Mouse (Mus musculus) midbrain, embryonic 15.5 days (tissue): Measurements from ENCODE around the gene N4bp3. TPM values are rescaled to one million over a fixed set of nuclear protein-coding genes. Genes with fewer than 3 reads are reported as not detected.
A peak's percentile ranks its signal among the peaks of the same experiment; 100 is the strongest.

Experiments
- ATAC-seq: fragments of 200-750 bp; cut with Nextera tagmentation; replicated peaks from 2 replicates; pipeline ENCODE4 v1.8.0; 2017; ENCODE audit warnings: moderate TSS enrichment
- H3K27ac ChIP-seq: fragments of 300-500 bp; sonication (generic); 2 replicates; pipeline ENCODE4 v1.5.1; 2015; ENCODE audit warnings: mild to moderate bottlenecking, inconsistent platforms
- H3K27me3 ChIP-seq: fragments of 300-500 bp; sonication (generic); replicated peaks from 2 replicates; pipeline ENCODE4 v1.6.1; 2015; ENCODE audit warnings: inconsistent platforms
- H3K36me3 ChIP-seq: fragments of 300-500 bp; sonication (generic); replicated peaks from 2 replicates; pipeline ENCODE4 v1.6.1; 2015; ENCODE audit warnings: inconsistent platforms
- H3K4me1 ChIP-seq: fragments of 300-500 bp; sonication (generic); 2 replicates; pipeline ENCODE4 v1.6.1; 2015; ENCODE audit warnings: inconsistent platforms
- H3K4me2 ChIP-seq: fragments of 300-500 bp; sonication (generic); 2 replicates; pipeline ENCODE4 v1.6.1; 2015; ENCODE audit warnings: inconsistent platforms, mild to moderate bottlenecking, moderate library complexity
- H3K4me3 ChIP-seq: fragments of 300-500 bp; sonication (generic); 2 replicates; pipeline ENCODE4 v1.5.1; 2015; ENCODE audit warnings: mild to moderate bottlenecking, inconsistent platforms
- H3K9ac ChIP-seq: fragments of 300-500 bp; sonication (generic); 2 replicates; pipeline ENCODE4 v1.6.1; 2015; ENCODE audit warnings: mild to moderate bottlenecking, inconsistent platforms
- H3K9me3 ChIP-seq: fragments of 300-500 bp; sonication (generic); 2 replicates; pipeline ENCODE4 v1.6.1; 2016; ENCODE audit warnings: inconsistent platforms
- WGBS: fragments of 180-500 bp; shearing (Covaris S2); methylation state at CpG from one replicate; pipeline ENCODE4 v1.1.7; 2015; ENCODE audit warnings: mixed read lengths; 5-methylcytosine and 5-hydroxymethylcytosine counted together
- polyA plus RNA-seq: library from polyadenylated mRNA; unstranded; fragments of >200 nt; fragmentation: Nextera tagmentation; extraction: Ambion mirVana; gene quantifications from 2 replicates; pipeline ENCODE4 v1.2.1, GENCODE M21; 2015

The N4bp3 gene
- polyA plus RNA-seq, 1 experiment from 2014 or later = 21.1 TPM

DNA sequence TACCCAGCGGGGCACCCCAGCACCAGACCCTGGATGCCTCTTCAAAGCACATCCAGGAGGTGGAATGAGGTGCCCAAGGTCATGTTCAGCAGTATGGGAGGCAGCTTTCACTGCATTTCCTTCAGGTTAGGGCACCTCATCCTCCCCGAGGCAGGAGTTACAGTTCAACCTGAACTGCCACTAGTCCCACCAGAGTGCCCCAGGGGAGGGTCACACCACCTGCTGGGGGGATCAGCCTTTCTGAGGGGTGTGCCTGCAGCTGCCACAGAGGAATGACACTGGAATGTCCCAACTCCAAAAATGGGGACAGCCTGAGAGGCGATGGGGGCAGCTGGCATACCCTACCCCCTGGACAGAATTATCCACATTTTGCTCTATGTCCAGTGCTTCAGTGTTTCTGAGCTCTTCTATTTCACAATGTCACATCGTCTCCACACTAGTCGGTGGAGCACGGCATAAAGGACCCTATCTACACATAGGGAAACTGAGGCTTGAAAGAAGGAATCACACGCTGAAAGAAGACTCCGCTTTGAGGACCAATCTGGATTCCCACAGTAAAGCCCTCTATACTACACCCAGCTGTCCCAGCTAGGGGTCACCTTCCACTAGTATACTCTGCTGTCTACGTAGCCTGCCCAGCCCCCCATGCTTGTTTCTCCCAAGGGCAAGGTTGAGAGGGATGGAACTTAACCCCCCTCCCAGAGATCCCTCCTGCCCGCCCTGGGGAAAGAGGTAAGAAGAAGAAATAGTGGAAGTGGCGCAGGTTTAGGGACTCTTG, 1.3 kb downstream of the N4bp3 start:
- Histone ChIP-seq H3K4me1 (peaks cover 26% of the 10 kb centered on the region), H3K36me3 (no peaks in the 10 kb centered on the region), H3K27ac (no peak overlapping the region), H3K4me3 (peak overlapping the region; percentile 76), H3K9ac (peak overlapping the region; percentile 64), H3K27me3 (peaks cover 14% of the 10 kb centered on the region), H3K4me2 (peak overlapping the region; percentile 97), H3K9me3 (no peaks in the 10 kb centered on the region)
- WGBS = 26% methylated on average over 11 of the region's 11 CpGs
- ATAC-seq = no peak

DNA sequence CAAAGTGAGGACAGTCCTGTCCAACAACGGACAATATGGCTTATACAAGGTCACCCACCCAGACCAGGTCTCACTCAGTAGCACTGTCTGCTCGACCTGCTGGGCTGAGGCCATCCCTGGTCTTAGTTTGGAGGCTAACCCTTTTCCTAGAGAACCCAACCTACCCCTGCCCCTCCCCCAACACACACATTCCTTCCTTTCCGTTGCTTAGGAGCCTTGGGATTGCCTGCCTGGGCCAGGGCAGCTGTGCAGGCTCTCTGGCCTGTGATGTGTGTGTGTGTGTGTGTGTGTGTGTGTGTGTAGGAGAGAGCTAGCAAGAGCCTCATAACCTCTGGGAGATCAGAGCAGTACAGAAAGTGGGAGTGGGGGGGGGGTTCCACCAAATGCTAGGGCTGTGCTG, 2.1 kb downstream of the N4bp3 start:
- Histone ChIP-seq H3K9me3 (no peaks in the 10 kb centered on the region), H3K4me3 (no peak overlapping the region), H3K4me1 (peaks cover 26% of the 10 kb centered on the region), H3K27me3 (peaks cover 14% of the 10 kb centered on the region), H3K27ac (no peak overlapping the region), H3K4me2 (0 out of 2 replicates have a peak overlapping the region, but pooled peaks have one; percentile 97), H3K36me3 (no peaks in the 10 kb centered on the region), H3K9ac (no peak overlapping the region)
- 0 out of 2 replicates have a peak, but pooled peaks have one; percentile 7 for ATAC-seq
- WGBS = 5% methylated on average over 3 of the region's 3 CpGs

DNA sequence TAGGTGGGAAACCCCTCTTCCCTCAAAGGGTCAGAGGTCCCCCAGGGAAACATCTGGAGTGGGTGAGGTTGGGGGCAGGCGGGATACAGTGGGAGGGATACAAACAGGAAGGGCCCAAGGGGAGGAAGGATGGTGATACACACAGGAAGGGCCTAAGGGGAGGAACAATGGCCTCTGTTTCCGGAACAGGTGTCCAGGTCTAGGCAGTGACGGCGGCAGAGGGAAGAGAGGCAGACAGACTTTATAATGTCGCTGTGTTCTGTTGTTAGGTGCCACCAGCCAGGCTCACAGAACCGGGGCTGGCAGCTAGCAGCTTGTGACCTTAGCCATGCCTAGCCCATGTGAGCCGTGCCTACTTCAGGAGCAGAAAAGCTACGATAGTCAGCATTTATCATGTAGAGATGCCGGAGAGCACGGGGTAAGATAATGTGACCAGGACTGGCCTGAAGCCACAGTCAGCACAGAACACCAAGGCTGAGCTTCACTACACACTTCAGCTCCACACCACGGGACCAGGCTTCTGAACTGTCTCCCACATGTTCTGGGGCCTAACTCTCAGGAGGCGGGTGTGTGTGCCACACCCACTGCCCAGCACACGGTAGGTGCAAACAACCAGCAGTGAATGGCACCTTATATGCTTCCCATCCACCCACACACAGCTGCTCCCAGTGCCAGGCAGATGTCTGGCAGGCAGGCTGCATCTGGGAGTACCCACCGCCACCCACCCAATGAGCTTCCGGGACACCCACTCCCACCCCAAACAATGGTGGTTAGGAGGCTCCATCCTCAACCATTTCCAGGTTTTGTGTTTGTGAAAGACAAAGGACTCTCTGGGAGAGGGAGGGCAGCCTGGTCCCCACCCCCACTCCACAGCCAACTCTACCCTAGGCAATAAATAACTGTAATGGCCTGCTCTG, 3.6 kb downstream of the N4bp3 start:
- H3K27ac ChIP-seq = 0 out of 2 replicates have a peak overlapping the region, but pooled peaks have one; percentile 23
- no peak for ATAC-seq
- no peak overlapping the region for H3K4me2 ChIP-seq
- no peak overlapping the region for H3K4me3 ChIP-seq
- WGBS = 87% methylated on average over 15 of the region's 15 CpGs
- no peaks in the 10 kb centered on the region for H3K9me3 ChIP-seq
- peaks cover 14% of the 10 kb centered on the region for H3K27me3 ChIP-seq
- peaks cover 26% of the 10 kb centered on the region for H3K4me1 ChIP-seq
- no peak overlapping the region for H3K9ac ChIP-seq
- no peaks in the 10 kb centered on the region for H3K36me3 ChIP-seq

DNA sequence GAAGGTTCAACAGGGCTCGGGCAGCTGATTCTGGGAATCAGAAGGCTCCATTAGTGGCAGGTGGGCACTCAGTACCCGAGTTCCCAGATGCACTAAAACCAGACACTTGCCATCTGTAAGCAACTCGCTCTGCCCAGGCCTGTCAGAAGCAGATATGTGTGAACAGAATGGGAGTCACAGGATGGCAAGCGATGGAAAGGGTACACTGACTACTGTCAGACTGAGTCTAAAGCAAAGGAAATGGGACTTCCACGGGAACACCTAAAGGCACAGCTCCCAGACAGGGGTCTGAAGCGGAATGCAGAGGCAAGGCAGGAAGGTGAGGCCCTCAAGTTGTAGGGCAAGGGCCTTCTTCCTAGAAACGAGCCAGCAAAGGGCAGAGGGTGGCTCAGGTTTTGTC, 4.4 kb downstream of the N4bp3 start:
- Histone ChIP-seq H3K4me1 (peaks cover 26% of the 10 kb centered on the region), H3K9me3 (no peaks in the 10 kb centered on the region), H3K27ac (no peak overlapping the region), H3K9ac (no peak overlapping the region), H3K36me3 (no peaks in the 10 kb centered on the region), H3K4me2 (no peak overlapping the region), H3K27me3 (peaks cover 14% of the 10 kb centered on the region), H3K4me3 (no peak overlapping the region)
- 85% methylated on average over 7 of the region's 7 CpGs for WGBS
- no peak for ATAC-seq

DNA sequence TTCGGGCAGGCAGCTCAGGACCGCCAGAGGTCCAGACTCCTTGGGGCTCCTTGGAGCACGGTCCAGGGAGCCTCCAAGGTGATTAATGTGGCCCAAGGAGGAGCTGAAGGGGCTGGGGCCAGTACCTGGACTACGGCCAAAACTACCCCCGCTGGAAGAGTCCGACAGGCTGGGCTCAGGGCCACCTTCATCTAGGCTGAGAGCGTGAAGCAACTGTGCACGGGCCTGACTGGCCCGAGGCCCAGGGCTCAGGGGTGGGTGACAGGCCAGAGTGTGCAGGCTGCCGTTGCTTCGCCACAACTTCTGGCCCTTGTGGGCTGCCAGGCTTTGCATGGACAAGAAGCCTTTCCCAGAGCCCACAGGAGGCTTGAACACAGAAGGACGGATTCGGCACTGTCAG, 5.3 kb downstream of the N4bp3 start:
- H3K9ac ChIP-seq = no peak overlapping the region
- peaks cover 19% of the 10 kb centered on the region for H3K4me1 ChIP-seq
- no peak for ATAC-seq
- H3K36me3 ChIP-seq = no peaks in the 10 kb centered on the region
- H3K9me3 ChIP-seq = no peaks in the 10 kb centered on the region
- WGBS = 80% methylated on average over 13 of the region's 13 CpGs
- H3K27ac ChIP-seq = no peak overlapping the region
- no peak overlapping the region for H3K4me2 ChIP-seq
- peaks cover 14% of the 10 kb centered on the region for H3K27me3 ChIP-seq
- H3K4me3 ChIP-seq = no peak overlapping the region

DNA sequence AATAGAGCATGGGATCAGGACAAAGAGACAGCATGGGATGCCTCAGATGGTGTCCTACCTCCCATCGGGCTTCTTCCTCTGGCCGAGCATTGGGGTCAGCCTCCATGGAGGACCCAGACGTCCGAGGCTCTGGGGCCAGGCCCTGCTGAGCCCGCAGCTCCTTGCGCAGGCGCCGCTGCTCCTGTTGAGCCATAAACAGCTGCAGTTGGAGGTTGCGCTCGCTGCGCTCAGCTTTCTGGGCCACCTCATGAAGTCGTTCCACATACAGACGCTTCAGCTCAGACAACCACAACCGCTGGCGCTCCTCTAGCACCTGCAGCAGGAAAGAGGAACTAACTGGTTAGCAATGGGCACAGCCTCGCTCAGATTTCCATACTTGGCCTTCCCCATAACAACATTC, 6.4 kb downstream of the N4bp3 start:
- H3K9me3 ChIP-seq = no peaks in the 10 kb centered on the region
- peaks cover 8% of the 10 kb centered on the region for H3K4me1 ChIP-seq
- WGBS = 83% methylated on average over 16 of the region's 16 CpGs
- H3K27ac ChIP-seq = no peak overlapping the region
- no peak for ATAC-seq
- no peak overlapping the region for H3K9ac ChIP-seq
- H3K27me3 ChIP-seq = peaks cover 4% of the 10 kb centered on the region
- no peak overlapping the region for H3K4me2 ChIP-seq
- no peak overlapping the region for H3K4me3 ChIP-seq
- H3K36me3 ChIP-seq = no peaks in the 10 kb centered on the region

DNA sequence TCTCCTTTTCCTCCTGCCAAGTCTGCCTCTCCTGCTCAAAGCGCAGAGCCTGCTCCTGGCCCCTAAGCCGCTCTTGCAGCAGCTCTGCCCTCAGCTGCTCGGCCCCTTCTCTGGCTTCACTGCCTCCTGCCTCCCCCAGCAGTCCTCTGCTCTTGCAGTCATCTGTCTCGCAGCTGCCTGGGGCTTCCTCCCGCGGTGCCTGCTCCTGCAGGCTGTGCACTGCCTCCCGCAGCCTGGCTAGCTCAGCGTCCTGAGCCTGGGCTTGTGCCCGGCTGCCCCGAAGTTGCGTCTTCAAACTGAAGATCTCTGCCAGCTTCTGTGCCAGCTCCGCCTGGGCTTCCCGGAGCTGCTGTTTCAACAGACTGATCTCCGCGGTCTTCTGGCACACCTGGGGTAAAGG, 6.9 kb downstream of the N4bp3 start:
- Histone ChIP-seq H3K27ac (no peak overlapping the region), H3K4me2 (no peak overlapping the region), H3K9ac (no peak overlapping the region), H3K36me3 (no peaks in the 10 kb centered on the region), H3K27me3 (no peaks in the 10 kb centered on the region), H3K9me3 (no peaks in the 10 kb centered on the region), H3K4me3 (no peak overlapping the region), H3K4me1 (peaks cover 3% of the 10 kb centered on the region; the same call in 1 of the 2 replicates)
- no peak for ATAC-seq
- WGBS = 50% methylated on average over 15 of the region's 15 CpGs

DNA sequence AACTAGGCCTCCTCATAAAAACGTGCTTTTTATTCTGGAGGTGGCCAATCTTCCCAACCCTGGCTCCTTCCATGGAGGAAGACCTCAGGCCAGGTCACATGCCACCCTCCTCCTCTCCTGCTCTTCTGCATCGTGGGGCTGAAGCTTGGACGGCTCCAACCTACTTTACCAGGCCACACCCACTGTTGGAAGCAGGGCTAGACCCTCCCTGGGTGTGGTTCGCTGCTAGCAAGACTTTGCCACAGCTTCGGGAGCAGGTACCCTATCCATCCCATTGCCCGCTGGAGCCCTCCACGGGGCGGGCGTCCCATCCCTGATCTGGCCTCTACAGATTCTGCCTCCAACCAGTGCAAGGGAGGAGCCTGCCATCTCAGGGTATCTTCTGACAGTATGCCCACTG, 7.4 kb downstream of the N4bp3 start:
- Histone ChIP-seq H3K9ac (no peak overlapping the region), H3K4me2 (no peak overlapping the region), H3K9me3 (no peaks in the 10 kb centered on the region), H3K27me3 (peaks cover 5% of the 10 kb centered on the region; the same call in 1 of the 2 replicates), H3K36me3 (no peaks in the 10 kb centered on the region), H3K27ac (no peak overlapping the region), H3K4me1 (no peaks in the 10 kb centered on the region), H3K4me3 (no peak overlapping the region)
- no peak for ATAC-seq
- WGBS = 83% methylated on average over 9 of the region's 9 CpGs

DNA sequence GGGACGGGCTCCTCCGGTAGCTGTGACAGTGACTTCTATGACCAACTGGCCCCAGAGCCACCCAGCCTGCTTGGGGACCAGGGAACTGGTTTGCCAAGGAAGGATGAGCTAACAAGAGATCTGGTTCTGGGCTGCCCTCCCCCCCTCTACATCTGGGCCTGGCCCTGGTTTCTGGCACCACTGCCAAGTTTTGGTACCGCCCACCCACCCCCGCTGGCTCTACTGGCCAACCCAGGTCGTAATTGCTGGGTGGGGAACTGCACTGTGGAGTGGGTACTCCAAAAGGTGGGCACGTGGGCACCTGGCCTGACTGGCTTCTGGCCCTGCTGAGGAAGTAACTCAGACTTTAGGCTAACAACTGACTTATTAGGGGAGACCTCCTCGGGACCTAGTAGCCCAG, 9.9 kb downstream of the N4bp3 start:
- ATAC-seq = no peak
- H3K4me3 ChIP-seq = no peak overlapping the region
- no peak overlapping the region for H3K27ac ChIP-seq
- H3K36me3 ChIP-seq = no peaks in the 10 kb centered on the region
- H3K4me2 ChIP-seq = no peak overlapping the region
- peaks cover 13% of the 10 kb centered on the region for H3K4me1 ChIP-seq
- WGBS = 85% methylated on average over 7 of the region's 7 CpGs
- H3K27me3 ChIP-seq = peaks cover 10% of the 10 kb centered on the region
- H3K9ac ChIP-seq = no peak overlapping the region
- H3K9me3 ChIP-seq = no peaks in the 10 kb centered on the region

DNA sequence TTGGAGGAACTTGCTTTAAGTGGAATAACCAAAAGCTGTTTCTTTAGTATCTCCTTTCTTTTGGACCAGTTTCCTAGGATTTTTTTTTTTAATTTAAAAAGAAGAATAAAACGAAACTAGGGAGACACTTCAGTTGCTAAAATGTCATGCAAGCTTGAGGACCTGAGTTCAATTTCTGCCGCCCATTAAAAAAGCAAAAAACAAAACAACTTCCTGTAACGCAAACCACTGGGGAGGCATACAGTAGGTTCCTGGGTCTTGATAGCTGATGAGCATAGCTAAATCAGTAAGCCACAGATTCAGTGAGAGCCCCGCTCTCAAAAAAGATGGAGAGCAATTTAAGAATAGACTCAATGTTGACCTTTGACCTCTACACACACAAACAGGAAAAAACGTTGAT, 12.1 kb downstream of the N4bp3 start:
- H3K4me3 ChIP-seq = no peak overlapping the region
- H3K9me3 ChIP-seq = no peaks in the 10 kb centered on the region
- no peak overlapping the region for H3K27ac ChIP-seq
- no peaks in the 10 kb centered on the region for H3K36me3 ChIP-seq
- H3K9ac ChIP-seq = no peak overlapping the region
- 73% methylated on average over 5 of the region's 5 CpGs for WGBS
- H3K4me2 ChIP-seq = no peak overlapping the region
- H3K4me1 ChIP-seq = peaks cover 27% of the 10 kb centered on the region
- peaks cover 10% of the 10 kb centered on the region for H3K27me3 ChIP-seq
- no peak for ATAC-seq

DNA sequence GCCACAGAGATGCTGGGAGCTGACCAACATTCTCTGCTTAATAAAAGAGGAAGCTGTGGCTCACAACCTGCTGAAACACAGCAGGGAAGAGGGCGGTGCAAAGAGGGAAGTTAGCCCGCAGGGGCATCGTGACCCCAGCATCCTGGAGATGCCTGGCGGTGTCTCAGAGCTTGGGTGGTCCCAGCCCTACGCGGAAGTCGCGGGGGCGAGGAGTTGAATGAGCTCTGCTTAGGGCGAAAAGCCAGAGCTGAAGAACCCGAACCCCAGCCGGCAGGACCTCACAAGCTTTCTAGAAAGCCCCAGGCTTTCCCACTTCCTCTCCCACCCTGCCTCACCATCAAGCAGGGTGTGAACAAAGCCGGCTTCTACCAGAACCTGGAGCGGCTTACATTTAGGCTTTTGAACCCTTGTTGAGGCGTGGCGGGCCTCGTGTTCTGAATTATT, 12.6 kb downstream of the N4bp3 start:
- peaks cover 10% of the 10 kb centered on the region for H3K27me3 ChIP-seq
- WGBS = 6% methylated on average over 17 of the region's 17 CpGs
- no peaks in the 10 kb centered on the region for H3K36me3 ChIP-seq
- peaks cover 27% of the 10 kb centered on the region for H3K4me1 ChIP-seq
- no peak for ATAC-seq
- no peak overlapping the region for H3K4me2 ChIP-seq
- H3K4me3 ChIP-seq = no peak overlapping the region
- H3K27ac ChIP-seq = no peak overlapping the region
- no peaks in the 10 kb centered on the region for H3K9me3 ChIP-seq
- H3K9ac ChIP-seq = no peak overlapping the region

DNA sequence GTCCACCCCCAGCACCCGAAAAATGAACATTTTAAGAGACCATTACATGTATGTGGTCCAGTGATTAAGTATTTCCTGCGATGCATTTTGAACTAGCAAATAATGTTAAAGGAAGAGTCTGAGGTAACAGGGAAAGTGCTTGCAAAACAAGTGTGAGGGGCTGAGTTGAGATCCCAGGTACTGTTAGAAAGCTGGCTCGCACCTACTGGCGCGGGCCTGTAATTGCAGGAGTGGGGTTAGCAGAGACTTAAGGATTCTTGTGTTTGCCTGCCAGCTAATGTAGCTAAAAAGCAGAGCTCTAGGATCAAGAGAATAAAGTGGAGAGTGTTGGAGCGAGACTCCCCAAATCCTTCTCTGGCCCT, 14.3 kb downstream of the N4bp3 start:
- Histone ChIP-seq H3K36me3 (no peaks in the 10 kb centered on the region), H3K9me3 (no peaks in the 10 kb centered on the region), H3K4me1 (peaks cover 35% of the 10 kb centered on the region), H3K27me3 (peaks cover 10% of the 10 kb centered on the region), H3K4me3 (peak overlapping the region; percentile 97), H3K9ac (peak overlapping the region; percentile 88), H3K4me2 (peak overlapping the region; percentile 79), H3K27ac (peak overlapping the region; percentile 88)
- peak; percentile 28; the same call in 1 of the 2 replicates for ATAC-seq
- WGBS = 2% methylated on average over 6 of the region's 6 CpGs
